Mouse (Mus musculus): ENCODE measurements at regions not wholly inside any gene's neighbourhood (a gene's known extent, or its start where the extent isn't known, plus 50 kb on each side); places are given as distances from the start of the nearest gene placed in this dataset.

DNA sequence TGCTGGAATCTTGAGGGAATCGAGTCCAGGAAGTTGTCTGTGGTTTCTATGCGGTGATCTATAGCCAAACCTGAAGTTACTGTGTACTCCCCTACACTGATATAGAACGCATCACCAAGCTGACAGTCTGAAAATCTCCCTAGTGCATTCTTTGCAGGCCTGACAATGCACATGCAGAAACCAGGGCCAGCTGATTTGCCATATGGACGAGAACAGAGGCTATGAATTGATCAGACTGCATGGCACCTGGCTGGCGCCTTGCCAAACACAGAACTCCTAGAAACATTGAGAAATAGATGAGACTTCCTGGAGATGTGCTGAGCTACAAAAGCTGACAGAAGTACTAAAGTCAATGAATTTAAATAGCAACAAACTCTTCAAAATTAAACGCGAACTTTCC, 1049.4 kb downstream of the Rapgef2 start:
- TF ChIP-seq CHD2 (IDR thresholded peaks at IDR 0.05; ENCODE audit: low read depth, low read length) (no peak), ZNF384 (IDR thresholded peaks at IDR 0.05; ENCODE audit: low read depth, low read length) (no peak), MAFK (IDR thresholded peaks at IDR 0.05; ENCODE audit: insufficient read depth, low read depth, low read length) (no peak)

Data from ES-E14 (cell line).